Mouse (Mus musculus) lung, adult 2 months (tissue): ENCODE results near the gene Pdxdc1. TPM values are rescaled to one million over a fixed set of nuclear protein-coding genes. Genes with fewer than 3 reads are reported as not detected.
"Not testable (repeated sequence)": the region's sequence is repeated elsewhere in the genome, so short reads cannot be mapped to it uniquely, and the experiment has no call there.

Experiments
- DNase-seq: peaks from one replicate; pipeline ENCODE4 v3.0.0; 2022
- H3K4me1 ChIP-seq: fragments of 200-500 bp; 2 replicates; pipeline ENCODE4 v1.6.1; 2011; ENCODE audit warnings: low read length; ENCODE audit not compliant: control insufficient read depth, insufficient read depth
- H3K4me3 ChIP-seq: fragments of 200-500 bp; replicated peaks from 2 replicates; pipeline ENCODE3; 2011; ENCODE audit warnings: low read depth, mild to moderate bottlenecking, control low read depth, low read length; ENCODE audit errors: extremely low read depth
- CTCF ChIP-seq: fragments of 200-500 bp; IDR thresholded peaks from 2 replicates; pipeline ENCODE4 v1.5.1; 2011; ENCODE audit warnings: mild to moderate bottlenecking, low read length, control low read depth; ENCODE audit not compliant: insufficient read depth
- POLR2A ChIP-seq: fragments of 200-500 bp; IDR thresholded peaks from 2 replicates; pipeline ENCODE4 v1.6.1; 2011; ENCODE audit warnings: low read depth, mild to moderate bottlenecking, control low read depth, low read length, borderline replicate concordance; ENCODE audit errors: extremely low read depth
- WGBS: fragments of 180-500 bp; shearing (Covaris S2); methylation state at CpG from one replicate; pipeline ENCODE4 v1.1.7; 2018; 5-methylcytosine and 5-hydroxymethylcytosine counted together
- polyA plus RNA-seq: library from polyadenylated mRNA; depleted of rRNA; stranded (reverse); fragments of >200 nt; gene quantifications from 2 replicates; pipeline ENCODE4 v1.2.3, GENCODE M21; 2012; rRNA removed

Gene Pdxdc1
- polyA plus RNA-seq, 1 experiment = 84.5 TPM

- TF ChIP-seq POLR2A (no peak), CTCF (no peak)
- 72% methylated on average over 5 of the region's 5 CpGs for WGBS
- Histone ChIP-seq H3K4me1 (no peaks in the 10 kb centered on the region), H3K4me3 (no peak overlapping the region)
- no peak for DNase-seq
Observed at GRCm38 (mm10) chr16:13796746-13797175, 106.2 kb downstream of the Pdxdc1 start.

- DNase-seq, H3K4me1 ChIP-seq, H3K4me3 ChIP-seq: not testable (repeated sequence)
- 87% methylated on average over 2 of the region's 2 CpGs for WGBS
Observed at GRCm38 (mm10) chr16:13793441-13793840, 109.5 kb downstream of the Pdxdc1 start.

GRCm38 (mm10) chr16:13785932-13786331 lies 117.0 kb downstream of the Pdxdc1 start:
- TF ChIP-seq CTCF = no peak
- TF ChIP-seq POLR2A = no peak
- H3K4me3 ChIP-seq = no peak overlapping the region
- WGBS = 78% methylated on average over 3 of the region's 3 CpGs
- peaks cover 4% of the 10 kb centered on the region for H3K4me1 ChIP-seq
- DNase-seq = no peak

Other genes with a start within 250 kb of the Pdxdc1 start
- gene Parn, start 235.0 kb downstream of the Pdxdc1 start, polyA plus RNA-seq = 9.3 and 15.1 TPM in 2 replicates
- 17.3 and 21.7 TPM in 2 replicates for gene Bfar, start 231.3 kb downstream of the Pdxdc1 start, polyA plus RNA-seq
- gene 3110001I22Rik, start 231.2 kb downstream of the Pdxdc1 start, polyA plus RNA-seq = 0.79 and 1.2 TPM in 2 replicates
- 0.97 TPM in 1 of 2 replicates, not detected in the other for gene Pla2g10, start 172.1 kb downstream of the Pdxdc1 start, polyA plus RNA-seq
- 6.5 and 9.2 TPM in 2 replicates for gene Rrn3, start 122.4 kb downstream of the Pdxdc1 start, polyA plus RNA-seq
- gene Ntan1, start 84.3 kb downstream of the Pdxdc1 start, polyA plus RNA-seq = 55.5 and 65.8 TPM in 2 replicates
- 11.5 and 13.0 TPM in 2 replicates for gene Mpv17l, start within 50 bp of the Pdxdc1 start, polyA plus RNA-seq
- 0.20 TPM in 1 of 2 replicates, not detected in the other for gene 2900011O08Rik, start 83.5 kb upstream of the Pdxdc1 start, polyA plus RNA-seq
- gene Ifitm7, start 83.8 kb upstream of the Pdxdc1 start, polyA plus RNA-seq = not detected in 2 replicates